ENCODE assay signal across 19 mouse cellular contexts in genomic region chr10:71123395-71123794, GRCm38 (mm10). TPM values are rescaled to one million over a fixed set of nuclear protein-coding genes. Genes with fewer than 3 reads are reported as not detected.
DNase-seq lines count a peak whose midpoint lies in the region; ATAC-seq and TF ChIP-seq lines count a peak whose summit lies in the region.
"Had no signal": no experiment of that assay in that cellular context is flagged by ENCODE, and none has a peak within 500 bp of the region (broad histone marks: within the 10 kb centered on the region; RNA-seq: fewer than 3 reads in every experiment).

No protein-coding gene starts in this region.

- no peaks in the 10 kb centered on the region for H3K36me3 ChIP-seq in heart, embryonic 11.5 days (ENCODE audit: control insufficient read depth, insufficient read depth, low read length)
- no peaks in the 10 kb centered on the region for H3K36me3 ChIP-seq in kidney, postnatal 0 days (ENCODE audit: insufficient read depth, low read length)
- no peaks in the 10 kb centered on the region for H3K36me3 ChIP-seq in hindbrain, embryonic 10.5 days
- H3K36me3 ChIP-seq: embryonic facial prominence, embryonic 12.5 days; liver, embryonic 15.5 days had no signal

- peaks cover 4% of the 10 kb centered on the region; the same call in 1 of the 2 replicates for H3K4me1 ChIP-seq in heart, embryonic 11.5 days (ENCODE audit: control insufficient read depth, insufficient read depth, low read length)
- peaks cover 43% of the 10 kb centered on the region for H3K4me1 ChIP-seq in kidney, postnatal 0 days (replicated peaks; ENCODE audit: insufficient read depth, low read length)
- H3K4me1 ChIP-seq in hindbrain, embryonic 10.5 days (replicated peaks): 0 out of 2 replicates have a peak, but pooled peaks cover 15% of the 10 kb centered on the region

- no peak overlapping the region for H3K9ac ChIP-seq in heart, embryonic 11.5 days (ENCODE audit: low read depth, low read length)
- H3K9ac ChIP-seq in kidney, postnatal 0 days (ENCODE audit: low read depth, low read length): no peak overlapping the region
- H3K9ac ChIP-seq: embryonic facial prominence, embryonic 12.5 days; liver, embryonic 15.5 days had no signal

- no peak overlapping the region for H3K27ac ChIP-seq in heart, embryonic 11.5 days (ENCODE audit: low read depth, low read length)
- peak overlapping the region; percentile 67; the same call in 1 of the 2 replicates for H3K27ac ChIP-seq in kidney, postnatal 0 days
- no peak overlapping the region for H3K27ac ChIP-seq in hindbrain, embryonic 10.5 days
- H3K27ac ChIP-seq: embryonic facial prominence, embryonic 12.5 days; liver, embryonic 15.5 days had no signal

- TF ChIP-seq CTCF in kidney, postnatal 0 days (IDR thresholded peaks at IDR 0.05; ENCODE audit: low read depth): no peak

- no peak overlapping the region for H3K4me2 ChIP-seq in heart, embryonic 11.5 days
- H3K4me2 ChIP-seq in kidney, postnatal 0 days (ENCODE audit: low read length): no peak overlapping the region
- H3K4me2 ChIP-seq: embryonic facial prominence, embryonic 12.5 days; liver, embryonic 15.5 days had no signal

- H3K4me3 ChIP-seq in heart, embryonic 11.5 days (ENCODE audit: low read depth, low read length): no peak overlapping the region
- no peak overlapping the region for H3K4me3 ChIP-seq in kidney, postnatal 0 days (replicated peaks; ENCODE audit: low read depth, low read length)
- H3K4me3 ChIP-seq in hindbrain, embryonic 10.5 days: no peak overlapping the region
- H3K4me3 ChIP-seq: embryonic facial prominence, embryonic 12.5 days; liver, embryonic 15.5 days had no signal

- H3K9me3 ChIP-seq in heart, embryonic 11.5 days (replicated peaks; ENCODE audit: control insufficient read depth, low read length): no peaks in the 10 kb centered on the region
- no peaks in the 10 kb centered on the region for H3K9me3 ChIP-seq in kidney, postnatal 0 days (replicated peaks; ENCODE audit: low read length)
- no peaks in the 10 kb centered on the region for H3K9me3 ChIP-seq in hindbrain, embryonic 10.5 days
- H3K9me3 ChIP-seq: embryonic facial prominence, embryonic 12.5 days; liver, embryonic 15.5 days had no signal

- WGBS in heart, embryonic 11.5 days (ENCODE audit: insufficient replicate concordance): 36% methylated on average over 4 of the region's 4 CpGs
- 36% methylated on average over 4 of the region's 4 CpGs for WGBS in kidney, postnatal 0 days
- WGBS in hindbrain, embryonic 10.5 days: 62% methylated on average over 4 of the region's 4 CpGs

- no peaks in the 10 kb centered on the region for H3K27me3 ChIP-seq in heart, embryonic 11.5 days (ENCODE audit: control insufficient read depth, insufficient read depth, low read length)
- H3K27me3 ChIP-seq in kidney, postnatal 0 days (ENCODE audit: insufficient read depth, low read length): no peaks in the 10 kb centered on the region
- no peaks in the 10 kb centered on the region for H3K27me3 ChIP-seq in hindbrain, embryonic 10.5 days (ENCODE audit: insufficient read depth, poor library complexity, severe bottlenecking)
- H3K27me3 ChIP-seq: embryonic facial prominence, embryonic 12.5 days; liver, embryonic 15.5 days; Patski had no signal

- peak; percentile 91 for DNase-seq in heart, adult 11 months
- DNase-seq in adipocyte (ENCODE audit: low spot score): peak; percentile 58
- peak; percentile 36 to 54 for DNase-seq in heart, postnatal 36 days
- DNase-seq in kidney, postnatal 0 days (ENCODE audit: low spot score): no peak
- DNase-seq in cerebellum, adult 11-12 months: no peak
- DNase-seq in hindbrain, embryonic 10.5 days (ENCODE audit: low spot score): no peak
- DNase-seq: cerebellum, adult 18-20 months; right cerebral cortex, adult 18-20 months; thymus, adult 2 months had no signal

- intact Hi-C loops in heart, postnatal 36 days (cut with DNase I): no loop called here

- ATAC-seq in heart, embryonic 11.5 days (replicated peaks; ENCODE audit: insufficient number of reproducible peaks, low FRiP score, low TSS enrichment): no peak
- no peak for ATAC-seq in kidney, postnatal 0 days (replicated peaks; ENCODE audit: low FRiP score, low read depth)
- ATAC-seq: activated CD4-positive, CD25-positive, alpha-beta regulatory T cell, adult 4 months; forebrain, embryonic 16.5 days; hindbrain, embryonic 16.5 days; intestine, postnatal 0 days; lung, postnatal 0 days; Patski had no signal

RNA-seq across cellular contexts. Expression of gene Bicc1, which starts 36.1 kb away (rescaled TPM):
- 14.1 and 14.8 TPM in 2 replicates for polyA plus RNA-seq in heart, embryonic 11.5 days (2014; fragmentation: Nextera tagmentation; extraction: Ambion mirVana)
- total RNA-seq in heart, postnatal 36 days (2021): 10 to 100 TPM; 16.4 to 22.2 TPM
- polyA plus RNA-seq in kidney, postnatal 0 days (2015; fragmentation: Nextera tagmentation; extraction: Ambion mirVana): 65.7 and 71.7 TPM in 2 replicates
- polyA plus RNA-seq in hindbrain, embryonic 10.5 days (2016; fragmentation: Nextera tagmentation; extraction: Ambion mirVana): 5.4 and 5.5 TPM in 2 replicates
- total RNA-seq: megakaryocyte, adult 5-6 weeks had no signal

Comparison
In these comparisons a context has a peak if more than half of its experiments do, and no peak if none do; other contexts are left out.
1. DNase-seq: peak in heart, adult 11 months (single experiment), adipocyte (single experiment) and heart, postnatal 36 days (2 of 2); none in kidney, postnatal 0 days (single experiment), cerebellum, adult 11-12 months (single experiment) and hindbrain, embryonic 10.5 days (single experiment).